Comparison of ENCODE assay signal across 7 mouse cellular contexts in genomic region chr1:191820951-191821325, GRCm38 (mm10). TPM values are rescaled to one million over a fixed set of nuclear protein-coding genes. Genes with fewer than 3 reads are reported as not detected.
A peak's percentile ranks its signal among the peaks of the same experiment; 100 is the strongest.
DNase-seq lines count a peak whose midpoint lies in the region; ATAC-seq and TF ChIP-seq lines count a peak whose summit lies in the region.

No protein-coding gene starts in this region.

- no peak for TF ChIP-seq EP300 in stomach, postnatal 0 days (optimal IDR thresholded peaks at IDR 0.05)

- peaks cover 7% of the 10 kb centered on the region; the same call in 1 of the 2 replicates for H3K4me1 ChIP-seq in neural tube, embryonic 11.5 days (ENCODE audit: control insufficient read depth, insufficient read depth, low read length)
- peaks cover 14% of the 10 kb centered on the region for H3K4me1 ChIP-seq in forebrain, embryonic 12.5 days
- peaks cover 20% of the 10 kb centered on the region for H3K4me1 ChIP-seq in liver, embryonic 12.5 days
- no peaks in the 10 kb centered on the region for H3K4me1 ChIP-seq in stomach, postnatal 0 days (replicated peaks; ENCODE audit: control insufficient read depth, insufficient read depth)

- WGBS in neural tube, embryonic 11.5 days, result 8% methylated on average over 15 of the region's 15 CpGs
- 5% methylated on average over 15 of the region's 15 CpGs for WGBS in forebrain, embryonic 12.5 days
- 4% methylated on average over 15 of the region's 15 CpGs for WGBS in liver, embryonic 12.5 days (ENCODE audit: insufficient replicate concordance)
- 4% methylated on average over 15 of the region's 15 CpGs for WGBS in stomach, postnatal 0 days

- H3K9me3 ChIP-seq in neural tube, embryonic 11.5 days (ENCODE audit: control insufficient read depth, low read length), result no peaks in the 10 kb centered on the region
- H3K9me3 ChIP-seq in forebrain, embryonic 12.5 days, result no peaks in the 10 kb centered on the region
- no peaks in the 10 kb centered on the region for H3K9me3 ChIP-seq in liver, embryonic 12.5 days (replicated peaks)
- no peaks in the 10 kb centered on the region for H3K9me3 ChIP-seq in stomach, postnatal 0 days (ENCODE audit: control insufficient read depth, low read length)

- TF ChIP-seq CTCF in stomach, postnatal 0 days (IDR thresholded peaks at IDR 0.05; ENCODE audit: low read depth), result no peak

- peak overlapping the region; percentile 91 for H3K4me3 ChIP-seq in neural tube, embryonic 11.5 days (ENCODE audit: low read depth, low read length)
- H3K4me3 ChIP-seq in forebrain, embryonic 12.5 days (replicated peaks), result peak overlapping the region; percentile 77
- H3K4me3 ChIP-seq in liver, embryonic 12.5 days, result peak overlapping the region; percentile 94
- H3K4me3 ChIP-seq in stomach, postnatal 0 days (ENCODE audit: low read depth, low read length), result peak overlapping the region; percentile 74

- H3K9ac ChIP-seq in neural tube, embryonic 11.5 days (ENCODE audit: low read length), result peak overlapping the region; percentile 19
- H3K9ac ChIP-seq in forebrain, embryonic 12.5 days, result peak overlapping the region; percentile 26
- peak overlapping the region; percentile 96 for H3K9ac ChIP-seq in liver, embryonic 12.5 days
- peak overlapping the region; percentile 31; the same call in 1 of the 2 replicates for H3K9ac ChIP-seq in stomach, postnatal 0 days (ENCODE audit: low read length)

- ATAC-seq in neural tube, embryonic 11.5 days (ENCODE audit: insufficient read depth, low FRiP score, low TSS enrichment), result peak; percentile 61
- no peak; the same call in 1 of the 2 replicates for ATAC-seq in forebrain, embryonic 12.5 days (ENCODE audit: low FRiP score)
- peak; percentile 14 for ATAC-seq in liver, embryonic 12.5 days
- ATAC-seq in stomach, postnatal 0 days (ENCODE audit: low FRiP score, low TSS enrichment), result no peak; the same call in 1 of the 2 replicates

- peak overlapping the region; percentile 47 for H3K4me2 ChIP-seq in neural tube, embryonic 11.5 days (ENCODE audit: low read depth)
- H3K4me2 ChIP-seq in forebrain, embryonic 12.5 days, result peak overlapping the region; percentile 72
- H3K4me2 ChIP-seq in liver, embryonic 12.5 days, result peak overlapping the region; percentile 87
- H3K4me2 ChIP-seq in stomach, postnatal 0 days (replicated peaks; ENCODE audit: low read depth), result peak overlapping the region; percentile 99

- H3K27ac ChIP-seq in neural tube, embryonic 11.5 days (ENCODE audit: low read depth, low read length), result no peak overlapping the region
- no peak overlapping the region for H3K27ac ChIP-seq in forebrain, embryonic 12.5 days
- H3K27ac ChIP-seq in liver, embryonic 12.5 days, result no peak overlapping the region
- H3K27ac ChIP-seq in stomach, postnatal 0 days (replicated peaks), result no peak overlapping the region

- no peak for DNase-seq in neural tube, embryonic 11.5 days (ENCODE audit: low spot score)
- DNase-seq in neural tube, embryonic 10.5 days (ENCODE audit: extremely low spot score, low spot score), result no peak
- DNase-seq in stomach, postnatal 0 days (ENCODE audit: low spot score), result no peak
- no peak for DNase-seq in thymus, postnatal 10 days (ENCODE audit: low spot score in 2 of 2)
- DNase-seq in cerebellum, postnatal 25 days, result no peak

- 0 out of 2 replicates have a peak, but pooled peaks cover 9% of the 10 kb centered on the region for H3K36me3 ChIP-seq in neural tube, embryonic 11.5 days (ENCODE audit: control insufficient read depth, insufficient read depth, low read length)
- H3K36me3 ChIP-seq in forebrain, embryonic 12.5 days (replicated peaks), result peaks cover 27% of the 10 kb centered on the region
- peaks cover 38% of the 10 kb centered on the region for H3K36me3 ChIP-seq in liver, embryonic 12.5 days
- H3K36me3 ChIP-seq in stomach, postnatal 0 days (ENCODE audit: control insufficient read depth, insufficient read depth, low read length), result peaks cover 5% of the 10 kb centered on the region

- H3K27me3 ChIP-seq in neural tube, embryonic 11.5 days (ENCODE audit: control insufficient read depth, insufficient read depth, low read length), result no peaks in the 10 kb centered on the region
- H3K27me3 ChIP-seq in forebrain, embryonic 12.5 days, result no peaks in the 10 kb centered on the region
- H3K27me3 ChIP-seq in liver, embryonic 12.5 days (replicated peaks), result no peaks in the 10 kb centered on the region; the same call in 1 of the 2 replicates
- H3K27me3 ChIP-seq in stomach, postnatal 0 days (ENCODE audit: control insufficient read depth, insufficient read depth, low read length), result no peaks in the 10 kb centered on the region

RNA-seq across cellular contexts. Expression of gene Nek2, which starts 0.3 kb away (rescaled TPM):
- polyA plus RNA-seq in neural tube, embryonic 11.5 days (2014; fragmentation: Nextera tagmentation; extraction: Ambion mirVana), result 42.0 and 45.6 TPM in 2 replicates
- 55.2 and 56.1 TPM in 2 replicates for polyA plus RNA-seq in forebrain, embryonic 12.5 days (2016; fragmentation: Nextera tagmentation; extraction: Ambion mirVana)
- 49.4 and 51.0 TPM in 2 replicates for polyA plus RNA-seq in liver, embryonic 12.5 days (2016; fragmentation: Nextera tagmentation; extraction: Ambion mirVana)
- polyA plus RNA-seq in stomach, postnatal 0 days (2015; fragmentation: Nextera tagmentation; extraction: Ambion mirVana), result 7.9 and 10.6 TPM in 2 replicates

Comparison
In these comparisons a context has a peak if more than half of its experiments do, and no peak if none do; other contexts are left out.
1. ATAC-seq: peak in neural tube, embryonic 11.5 days (single experiment) and liver, embryonic 12.5 days (single experiment); none in forebrain, embryonic 12.5 days (single experiment) and stomach, postnatal 0 days (single experiment).
2. H3K4me2 ChIP-seq: peak in every context shown above with its lines; median percentile 99 in stomach, postnatal 0 days; 87 in liver, embryonic 12.5 days; 72 in forebrain, embryonic 12.5 days; 47 in neural tube, embryonic 11.5 days.
3. H3K9ac ChIP-seq: peak in every context shown above with its lines; median percentile 96 in liver, embryonic 12.5 days; 31 in stomach, postnatal 0 days; 26 in forebrain, embryonic 12.5 days; 19 in neural tube, embryonic 11.5 days.
4. Peak in every context shown above with its lines, with median percentiles within 50 percentile points of each other: H3K4me3 ChIP-seq.